Mouse (Mus musculus): ENCODE measurements around the gene D1Pas1.

D1Pas1 gene

DNA sequence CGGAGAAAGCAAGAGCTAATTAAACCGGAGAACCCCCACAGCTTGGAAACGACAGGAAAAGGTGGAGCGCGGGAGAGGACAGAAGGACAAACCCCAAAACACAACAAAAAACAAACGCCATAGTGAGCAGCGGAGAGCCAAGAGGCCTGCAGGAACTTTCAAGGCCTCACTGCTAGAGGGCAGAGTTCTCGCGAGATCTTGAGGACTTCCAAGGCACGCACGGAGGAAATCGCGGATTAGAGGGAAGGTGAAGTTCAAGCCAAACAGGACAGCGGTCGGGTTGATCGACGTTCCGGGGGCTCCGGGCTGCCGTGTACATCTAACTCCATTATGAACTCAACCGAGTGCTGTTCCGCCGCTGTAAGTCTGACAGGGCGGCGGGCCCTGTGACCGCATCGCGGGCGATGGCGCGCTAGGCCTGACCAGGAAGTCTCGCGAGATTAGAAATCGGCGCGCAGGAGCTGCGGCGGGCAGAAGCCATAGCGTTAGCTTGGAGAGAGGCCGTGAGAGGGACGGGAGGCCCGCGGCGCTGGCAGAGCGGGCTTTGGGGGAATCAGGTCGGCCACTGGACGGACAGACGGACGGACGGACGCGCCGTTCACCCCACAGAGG lies at the start of gene D1Pas1:
D1Pas1 (plus strand) TSS at position 216 of the 612 bp plus-strand sequence.
- 85% methylated on average over 53 of the region's 53 CpGs for WGBS

DNA sequence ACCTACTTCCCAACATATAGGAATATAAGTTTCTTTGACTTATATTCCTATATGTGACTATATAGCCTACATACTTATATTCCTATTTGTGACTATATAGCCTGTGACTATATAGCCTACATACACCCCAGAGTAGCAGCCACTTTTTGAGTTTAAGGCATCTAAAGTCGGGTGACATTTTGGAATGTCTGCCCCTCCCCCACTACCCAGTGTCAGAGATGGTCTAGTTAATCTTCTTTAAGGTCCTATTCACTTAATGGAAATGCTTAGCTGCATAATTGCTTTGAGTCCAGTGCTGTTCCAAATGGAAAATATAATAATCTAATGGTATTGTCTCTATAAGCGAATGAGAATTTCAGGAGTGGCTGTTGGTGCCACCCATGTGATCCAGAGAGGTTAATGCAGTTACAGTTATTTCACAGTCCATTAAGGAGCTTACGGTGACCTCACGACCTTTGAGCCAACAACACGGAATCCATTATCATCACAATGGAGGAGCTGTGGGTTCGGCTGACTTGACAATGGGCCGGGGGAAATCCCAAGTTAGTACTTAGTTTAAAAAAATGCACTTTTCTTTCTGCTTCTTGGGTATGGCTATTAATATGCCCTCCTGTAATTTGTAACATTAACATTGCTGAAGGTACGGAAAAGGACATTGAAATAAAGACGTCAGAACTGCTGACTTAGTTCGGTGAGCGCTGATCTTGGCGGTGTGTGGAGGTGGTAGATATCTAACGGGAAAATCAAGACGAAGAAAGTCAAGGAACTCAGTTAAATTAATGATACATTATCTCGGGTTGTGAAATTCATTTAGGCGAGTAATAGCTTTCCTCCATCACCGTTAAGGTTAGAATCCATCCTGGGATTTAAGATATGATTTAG lies 44.5 kb upstream of the D1Pas1 start:
- 59% methylated on average over 17 of the region's 17 CpGs for WGBS

DNA sequence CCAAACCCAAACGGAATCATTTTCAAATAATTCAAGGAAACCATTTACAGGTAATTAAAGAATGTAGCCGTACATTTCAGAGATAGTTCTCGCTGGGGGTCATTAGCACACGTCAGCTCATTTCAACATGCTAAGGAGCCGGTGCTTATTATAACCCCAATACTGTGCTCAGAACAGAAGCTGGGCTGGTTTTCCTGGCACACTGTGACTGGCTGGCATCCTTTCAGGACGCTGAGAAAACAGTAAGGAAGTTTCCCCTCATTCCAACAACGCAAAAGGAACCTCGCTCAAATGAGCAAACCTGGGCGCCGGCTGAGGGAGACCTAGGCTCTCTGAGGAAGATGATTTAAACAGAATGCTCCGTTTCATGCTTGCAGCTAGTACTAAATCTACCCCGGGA lies 43.2 kb upstream of the D1Pas1 start:
- 25% methylated on average over 12 of the region's 12 CpGs for WGBS

DNA sequence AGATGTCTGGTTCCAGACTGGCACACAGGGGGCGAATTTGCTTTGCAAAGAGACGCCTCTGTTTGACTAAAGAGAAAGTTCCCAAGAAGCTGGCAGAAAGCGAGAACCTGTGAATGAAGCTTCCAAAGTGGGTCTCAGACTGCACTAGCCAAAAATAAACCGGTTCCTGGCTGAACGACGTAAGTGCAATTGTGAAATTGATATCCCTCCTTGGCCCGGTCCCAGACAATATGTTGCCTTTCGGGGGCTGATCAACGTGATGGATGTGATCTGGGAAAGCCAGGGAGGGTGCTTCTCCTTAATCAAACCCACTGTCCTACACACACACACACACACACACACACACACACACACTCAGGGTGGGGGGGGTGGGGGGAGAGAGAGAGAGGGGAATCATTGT lies 41.8 kb upstream of the D1Pas1 start:
- WGBS: 21% methylated on average over 9 of the region's 9 CpGs

DNA sequence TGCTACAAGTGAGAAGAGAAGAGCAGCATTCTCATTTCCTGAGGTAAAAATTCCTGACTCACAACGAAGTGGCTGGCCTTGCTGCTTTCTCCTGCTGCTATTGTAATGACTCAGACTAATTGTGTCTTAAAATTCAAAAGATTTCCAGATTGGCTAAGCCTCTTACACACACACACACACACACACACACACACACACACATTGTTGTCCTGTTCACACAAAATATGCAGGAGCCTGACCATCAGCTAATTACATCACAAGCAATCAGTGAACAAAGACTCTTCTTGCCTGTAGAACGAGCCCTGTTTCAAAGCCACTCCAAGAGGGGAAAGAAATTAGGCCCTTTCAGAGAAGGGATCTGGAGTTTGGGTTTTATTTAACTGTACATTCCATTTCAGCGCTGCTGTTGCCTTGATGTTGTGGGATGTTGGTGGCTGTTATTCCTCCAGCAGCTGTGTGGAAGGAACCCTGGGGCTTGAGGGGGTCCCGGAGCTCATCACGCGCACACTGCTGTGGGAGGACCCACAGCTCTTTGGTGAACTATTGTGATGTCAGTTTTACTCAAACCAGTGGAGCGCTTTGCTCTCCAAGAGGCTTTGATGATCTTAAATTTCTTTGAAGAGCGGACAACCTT lies 40.8 kb upstream of the D1Pas1 start:
- 47% methylated on average over 8 of the region's 8 CpGs for WGBS

DNA sequence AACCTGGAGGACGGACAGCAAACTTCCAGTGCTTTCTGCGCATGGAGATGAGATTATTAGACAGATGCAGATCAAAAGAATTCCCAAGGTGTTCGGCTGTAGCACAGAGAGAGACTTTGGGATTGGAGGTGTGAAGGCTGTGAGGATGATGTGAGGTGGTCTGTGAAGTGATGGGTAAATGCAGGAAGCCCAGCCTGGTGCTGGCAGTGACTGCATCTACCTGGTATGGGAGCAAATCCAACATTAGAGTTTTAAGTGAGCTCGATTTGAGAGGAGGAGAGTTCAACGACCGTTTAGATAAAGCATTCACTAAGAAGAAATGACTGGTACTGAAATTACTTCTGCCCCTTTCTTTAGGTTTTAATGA lies 40.3 kb upstream of the D1Pas1 start:
- 64% methylated on average over 6 of the region's 6 CpGs for WGBS

DNA sequence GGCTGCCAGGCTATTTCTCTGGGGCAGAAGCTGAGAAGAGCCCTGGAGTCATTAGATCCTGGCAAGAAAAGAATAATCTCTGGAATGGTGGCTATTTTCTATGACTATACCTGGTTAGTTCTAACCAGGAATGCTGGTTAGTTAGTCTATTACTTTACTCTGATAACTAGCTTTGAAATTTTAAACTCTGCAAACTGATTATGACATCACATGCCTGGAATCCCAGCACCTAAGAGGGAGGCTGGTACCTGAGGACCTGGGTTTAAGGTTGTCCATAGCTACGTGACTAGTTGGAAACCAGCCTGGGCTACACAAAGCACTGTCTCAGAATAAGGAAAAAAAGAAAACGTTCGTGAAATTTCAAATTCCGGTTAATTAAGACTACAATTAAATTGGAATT lies 39.7 kb upstream of the D1Pas1 start:
- 53% methylated on average over 4 of the region's 4 CpGs for WGBS

DNA sequence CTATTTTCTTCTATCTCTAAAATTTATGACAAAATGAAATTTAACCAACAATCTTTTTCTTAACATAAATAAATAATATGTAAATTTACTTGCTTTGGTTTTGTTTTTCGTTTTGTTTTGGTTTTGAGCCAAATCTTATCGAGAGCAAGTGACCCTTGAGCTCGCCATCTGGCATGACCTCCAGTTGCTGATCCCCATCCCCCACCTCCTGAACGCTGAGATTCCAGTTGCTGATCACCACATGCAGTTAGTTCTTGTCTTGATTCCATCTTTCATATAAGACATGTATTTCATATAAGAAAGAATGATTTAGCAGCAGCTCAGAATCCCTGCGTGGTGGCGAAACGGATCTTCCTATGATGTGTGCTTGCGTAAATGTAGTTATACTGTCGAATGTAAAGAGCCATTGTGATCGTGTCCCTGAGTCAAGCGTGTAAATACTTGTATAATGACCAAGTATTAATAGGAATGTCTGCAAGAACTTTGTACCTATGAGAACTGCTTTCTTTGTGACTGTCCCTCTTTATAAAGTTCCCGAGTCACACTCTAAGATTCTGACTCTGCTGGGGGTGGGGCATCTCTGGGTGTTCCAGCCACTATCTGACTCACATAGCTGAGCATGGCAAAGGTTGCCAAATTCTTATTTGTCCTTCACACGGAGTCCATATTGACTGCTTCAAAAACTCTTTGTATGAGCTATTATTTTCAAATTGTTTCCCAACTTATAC lies 36.9 kb upstream of the D1Pas1 start:
- 81% methylated on average over 13 of the region's 13 CpGs for WGBS

DNA sequence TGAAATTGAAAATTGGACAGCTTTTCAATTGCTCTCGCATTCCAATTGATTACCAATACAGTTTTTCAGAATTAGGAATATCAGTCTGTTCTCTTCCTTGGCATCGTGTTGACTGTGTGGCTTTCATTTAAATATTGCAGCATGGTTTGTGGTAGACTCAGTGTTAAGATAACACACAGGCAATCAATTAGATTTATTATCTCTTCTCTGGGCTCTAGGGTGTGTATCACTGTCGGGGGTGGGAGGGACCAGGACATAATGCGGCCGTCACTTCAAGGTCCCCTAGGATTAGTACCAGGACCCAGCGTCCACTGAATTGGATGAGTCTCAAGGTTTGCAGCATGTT lies 36.4 kb upstream of the D1Pas1 start:
- 92% methylated on average over 6 of the region's 6 CpGs for WGBS

DNA sequence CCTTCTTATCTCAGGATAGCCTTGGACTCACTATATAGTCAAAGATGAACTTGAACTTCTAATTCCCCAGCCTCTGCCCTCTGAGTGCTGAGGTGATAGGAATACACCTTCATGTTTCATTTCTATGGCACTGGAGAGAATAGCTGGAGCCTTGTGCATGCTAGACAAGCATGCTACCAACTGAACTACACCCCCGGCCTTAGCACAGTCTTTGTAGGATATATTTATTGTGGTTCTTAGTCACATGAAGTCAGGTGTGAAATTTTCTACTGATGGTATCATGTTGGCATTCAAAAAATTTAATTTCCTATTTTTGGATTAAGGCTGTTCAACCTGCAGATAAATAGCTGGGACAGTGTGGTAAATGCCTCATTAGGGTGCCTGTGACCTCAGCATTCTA lies 33.0 kb upstream of the D1Pas1 start:
- WGBS: 94% methylated on average over 1 of the region's 1 CpGs

DNA sequence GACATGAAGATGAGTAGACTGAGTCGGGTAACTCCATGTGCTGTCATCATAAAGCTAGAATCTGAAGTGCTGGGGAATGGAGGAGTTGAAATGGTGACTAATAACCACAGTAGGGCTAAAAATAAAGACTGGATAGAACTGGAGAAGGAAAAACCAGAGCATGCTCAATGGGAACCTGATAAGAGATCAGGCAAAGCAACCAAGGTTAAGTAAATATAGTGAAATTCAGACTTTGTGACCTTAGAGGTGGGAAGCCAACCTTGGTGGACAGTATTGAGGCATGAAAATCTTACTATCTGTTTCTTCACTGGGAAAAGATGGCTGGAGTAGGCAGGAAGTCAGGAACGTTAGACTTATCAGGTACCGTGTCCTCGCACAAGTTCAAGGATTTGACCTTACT lies 14.8 kb upstream of the D1Pas1 start:
- WGBS: 82% methylated on average over 4 of the region's 4 CpGs

DNA sequence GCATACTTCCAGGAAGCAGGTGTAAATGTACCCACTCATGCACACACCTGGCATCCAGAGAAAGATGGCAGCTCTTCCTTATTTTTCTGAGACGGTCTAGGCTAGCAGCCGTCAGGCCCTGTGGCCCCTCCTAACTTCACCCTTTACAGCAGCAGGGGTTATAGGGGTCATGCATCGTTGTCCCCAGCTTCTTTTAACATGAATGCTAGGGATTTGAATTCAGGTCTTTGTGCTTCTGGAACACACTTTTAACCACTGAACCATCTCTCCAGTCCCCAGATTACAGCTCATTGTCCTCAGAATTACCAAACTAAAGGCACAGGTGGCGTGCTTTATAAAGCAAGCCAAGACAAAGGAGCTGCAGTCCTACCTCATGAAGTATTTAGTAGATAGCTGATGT lies 12.6 kb upstream of the D1Pas1 start:
- 92% methylated on average over 4 of the region's 4 CpGs for WGBS

DNA sequence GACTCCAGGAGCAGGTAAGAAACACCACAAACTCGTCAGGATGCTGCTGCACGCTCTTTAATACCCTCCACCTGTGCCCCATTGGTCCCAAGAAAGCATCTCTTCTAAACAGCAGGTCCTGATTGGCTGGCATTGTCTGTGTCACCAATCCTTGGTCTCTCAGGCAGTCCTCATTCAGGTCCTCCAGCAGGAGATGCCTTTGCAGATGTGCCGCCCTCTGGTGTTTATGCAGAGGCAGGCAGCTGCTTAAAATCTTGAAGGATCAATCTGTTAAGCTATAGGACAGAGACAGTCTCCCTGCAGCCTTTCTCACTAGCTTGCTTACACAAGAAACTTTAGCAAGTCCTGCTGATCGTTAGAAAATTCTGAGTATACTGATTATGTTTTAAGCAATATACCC lies 7.8 kb upstream of the D1Pas1 start:
- 68% methylated on average over 4 of the region's 4 CpGs for WGBS

DNA sequence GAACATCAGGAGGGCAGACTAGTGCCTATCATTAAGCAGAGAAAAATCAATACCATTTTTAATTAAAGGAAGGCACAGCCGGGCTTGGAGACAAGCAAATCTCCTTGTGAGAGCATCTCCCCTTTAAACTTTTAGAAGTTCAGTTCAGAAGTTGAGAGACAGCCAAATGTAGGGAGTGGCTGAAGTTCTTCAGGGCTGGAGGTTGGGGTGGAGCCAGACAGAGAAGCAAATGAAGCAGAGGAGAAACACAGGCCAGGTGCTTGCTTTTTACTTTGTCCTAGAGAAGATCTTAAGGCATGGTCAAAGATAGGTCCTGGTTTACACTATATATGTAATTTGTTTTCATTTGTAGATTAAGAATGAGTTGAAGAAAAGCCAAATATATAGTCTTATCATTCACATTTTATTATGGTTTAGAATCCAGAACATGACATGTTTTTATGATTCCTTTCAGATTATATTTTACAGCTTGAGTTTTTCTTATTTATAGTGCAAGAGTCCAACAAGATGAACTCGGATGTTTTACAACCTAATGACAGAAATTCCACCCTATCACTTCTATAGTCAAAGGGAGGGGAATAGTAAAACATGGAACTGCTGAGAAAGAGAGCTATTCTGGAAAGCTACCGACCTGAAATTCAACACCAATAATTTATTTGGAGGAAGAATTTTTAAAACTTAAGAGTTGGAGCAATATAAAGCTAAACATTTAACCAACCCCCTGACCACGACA lies 2.9 kb upstream of the D1Pas1 start:
- 73% methylated on average over 4 of the region's 4 CpGs for WGBS

DNA sequence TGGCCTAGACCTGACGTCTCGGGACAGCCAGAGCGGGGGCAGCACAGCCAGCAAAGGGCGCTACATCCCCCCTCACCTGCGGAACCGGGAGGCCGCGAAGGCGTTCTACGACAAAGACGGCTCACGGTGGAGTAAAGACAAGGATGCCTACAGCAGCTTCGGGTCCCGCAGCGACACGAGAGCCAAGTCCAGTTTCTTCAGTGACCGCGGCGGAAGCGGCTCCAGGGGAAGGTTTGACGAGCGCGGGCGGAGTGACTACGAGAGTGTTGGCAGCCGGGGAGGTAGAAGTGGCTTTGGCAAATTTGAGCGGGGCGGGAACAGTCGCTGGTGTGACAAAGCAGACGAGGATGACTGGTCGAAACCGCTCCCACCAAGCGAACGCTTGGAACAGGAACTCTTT lies 710 bp downstream of the D1Pas1 start:
- WGBS: 92% methylated on average over 34 of the region's 34 CpGs

DNA sequence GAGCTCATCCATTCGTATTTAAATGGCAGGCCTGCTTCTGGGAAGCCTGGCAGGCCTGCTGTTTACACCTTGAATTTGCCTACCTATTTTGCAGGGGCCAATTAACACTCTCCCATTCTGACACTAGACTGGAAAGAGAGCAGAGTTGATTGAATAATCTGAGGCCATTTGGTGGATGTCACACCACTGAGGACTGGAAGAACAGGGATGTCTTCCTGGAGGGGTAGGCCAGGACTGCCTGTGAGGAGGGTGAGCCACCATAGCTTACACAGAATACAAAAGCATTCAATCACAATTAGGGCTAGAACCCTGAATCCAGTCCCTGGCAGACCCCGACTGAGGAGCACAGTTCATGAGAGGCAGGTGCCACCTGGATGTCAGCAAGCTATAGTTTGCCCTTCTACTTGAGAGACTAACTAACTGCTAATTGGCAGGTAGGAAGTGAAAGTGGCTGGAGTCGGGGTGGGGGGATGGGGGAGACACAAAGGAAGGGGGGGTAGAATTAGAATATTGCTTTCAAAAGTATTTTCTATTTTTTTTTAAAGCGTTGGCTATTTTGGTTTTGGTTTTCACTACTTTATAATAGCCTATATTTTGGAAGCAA lies 9.8 kb downstream of the D1Pas1 start:
- WGBS: 75% methylated on average over 4 of the region's 4 CpGs

DNA sequence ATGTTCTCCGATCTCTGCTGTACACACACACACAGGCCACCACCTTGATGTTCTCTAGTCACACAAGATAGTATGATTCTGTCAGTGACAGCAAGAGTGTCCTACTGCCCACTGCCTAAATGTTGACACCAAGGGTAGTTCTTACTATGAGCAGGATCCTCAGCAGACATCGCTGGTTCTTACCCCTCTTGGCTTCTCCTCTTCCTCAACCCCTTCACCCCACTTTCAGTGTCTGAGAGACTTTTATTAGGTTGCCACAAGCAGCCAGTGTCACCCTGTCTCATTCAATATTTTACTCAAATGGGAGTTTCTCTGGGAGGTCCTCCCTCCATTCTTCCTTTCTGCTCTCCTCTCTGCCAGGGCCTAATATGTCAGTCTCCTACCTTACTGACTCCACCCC lies 10.6 kb downstream of the D1Pas1 start:
- 94% methylated on average over 2 of the region's 2 CpGs for WGBS

DNA sequence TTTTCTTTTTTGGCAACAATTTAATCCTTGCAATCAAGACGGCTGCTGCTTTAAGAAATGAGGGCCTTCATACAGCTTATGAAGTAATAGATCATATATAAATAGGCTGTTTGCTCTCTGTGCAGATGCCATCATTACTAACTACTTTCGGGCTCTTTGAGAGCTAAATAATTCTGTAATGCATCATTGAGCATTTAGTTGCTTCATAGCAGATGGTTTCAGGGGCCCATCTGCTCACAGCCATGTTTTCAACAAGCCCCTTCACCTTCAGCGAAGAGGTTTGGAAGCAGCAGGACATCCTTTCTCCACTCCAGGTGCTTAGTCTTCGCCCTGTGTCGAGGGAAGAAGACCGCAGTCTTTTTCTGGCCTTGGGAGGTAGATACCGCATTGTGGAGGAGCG lies 12.2 kb downstream of the D1Pas1 start:
- 74% methylated on average over 8 of the region's 8 CpGs for WGBS

DNA sequence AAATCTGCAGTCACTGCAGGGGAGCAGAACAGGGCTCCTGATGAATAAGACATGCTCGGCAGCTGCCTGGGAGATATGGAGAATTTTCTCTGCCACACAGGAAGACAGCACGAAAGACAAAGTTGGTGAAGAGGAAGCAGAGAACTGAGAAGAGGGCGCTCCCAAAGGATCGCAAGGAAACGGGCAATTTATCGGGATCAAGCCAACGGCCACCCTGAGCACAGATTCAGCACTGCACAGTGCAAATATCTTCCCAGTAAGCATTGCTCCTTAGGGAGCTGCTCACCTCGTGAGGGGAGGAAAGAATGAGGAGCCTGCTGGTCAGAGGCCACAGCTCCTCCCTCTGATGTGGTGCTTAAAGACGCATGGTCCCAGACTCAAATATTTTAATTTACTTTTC lies 13.3 kb downstream of the D1Pas1 start:
- 78% methylated on average over 9 of the region's 9 CpGs for WGBS

DNA sequence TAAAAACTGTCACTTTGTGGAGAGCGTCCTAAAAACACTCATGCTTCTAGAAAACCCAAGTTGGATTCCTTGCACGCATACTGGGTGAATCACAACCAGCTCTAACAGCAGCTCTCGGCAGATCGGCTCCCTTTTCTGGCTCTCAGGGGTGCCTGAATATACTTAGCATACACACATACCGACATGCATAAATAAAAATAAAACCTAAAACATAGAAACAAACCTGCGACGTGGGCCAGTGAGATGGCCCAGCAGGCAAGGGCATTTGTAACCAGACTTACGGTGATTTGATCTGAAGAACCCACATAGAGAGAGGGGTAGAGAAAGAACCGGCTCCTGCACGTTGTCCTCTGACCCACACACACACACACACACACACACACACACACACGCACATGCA lies 17.9 kb downstream of the D1Pas1 start:
- WGBS: 84% methylated on average over 11 of the region's 11 CpGs

DNA sequence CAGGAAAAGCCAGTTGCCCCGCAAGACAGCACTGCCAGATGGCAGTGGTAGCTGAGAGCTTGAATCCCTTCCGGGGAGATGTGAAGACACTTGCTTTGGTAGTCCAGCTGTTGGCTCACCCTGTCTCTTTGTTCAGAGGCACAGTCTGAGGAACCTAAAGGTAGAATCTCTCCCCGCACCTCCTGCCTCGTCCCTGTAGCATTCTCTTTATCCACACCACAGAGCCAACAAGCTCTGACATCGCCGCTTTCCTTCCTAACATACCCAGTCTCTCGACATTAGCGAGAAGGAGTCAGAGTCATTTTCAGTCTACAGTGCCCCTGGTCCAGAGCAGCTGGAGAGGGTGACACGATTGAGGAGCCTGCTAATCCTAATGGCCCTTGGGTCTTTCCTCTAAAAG lies 18.9 kb downstream of the D1Pas1 start:
- 53% methylated on average over 9 of the region's 9 CpGs for WGBS

Data from cerebral cortex, adult 2 months (tissue).